10 mouse cellular contexts compared by ENCODE assay signal in genomic region chr2:95674347-95674746, GRCm38 (mm10).
DNase-seq lines count a peak whose midpoint lies in the region; ATAC-seq and TF ChIP-seq lines count a peak whose summit lies in the region.
"Had no signal": no experiment of that assay in that cellular context is flagged by ENCODE, and none has a peak within 500 bp of the region (broad histone marks: within the 10 kb centered on the region; RNA-seq: fewer than 3 reads in every experiment).

No protein-coding gene starts in this region.

- DNase-seq in forebrain, postnatal 0 days: no peak
- peak; percentile 2 for DNase-seq in left cerebral cortex, postnatal 4 days
- DNase-seq in left cerebral cortex, postnatal 36 days (ENCODE audit: low spot score in 2 of 2): no peak
- DNase-seq in embryo, embryonic 10 days (ENCODE audit: low spot score): peak; percentile 10
- DNase-seq in frontal cortex, postnatal 36 days (ENCODE audit: low spot score in 2 of 2): no peak
- DNase-seq in urinary bladder, postnatal 10 days (ENCODE audit: low spot score): no peak
- DNase-seq: heart, adult 18-20 months; thymus, adult 2 months had no signal

- intact Hi-C loops in left cerebral cortex, postnatal 4 days (cut with DNase I): no loop called here
- intact Hi-C loops in left cerebral cortex, postnatal 36 days (cut with DNase I): no loop called here

- WGBS in forebrain, postnatal 0 days: 87% methylated on average over 6 of the region's 6 CpGs
- WGBS in forebrain, embryonic 16.5 days: 86% methylated on average over 6 of the region's 6 CpGs

- no peaks in the 10 kb centered on the region for H3K27me3 ChIP-seq in forebrain, postnatal 0 days (ENCODE audit: insufficient read depth, low read length)
- no peaks in the 10 kb centered on the region for H3K27me3 ChIP-seq in forebrain, embryonic 16.5 days (replicated peaks; ENCODE audit: control insufficient read depth, insufficient read depth, low read length)
- no peaks in the 10 kb centered on the region for H3K27me3 ChIP-seq in ES-Bruce4 (ENCODE audit: control insufficient read depth, insufficient read depth, low read length, poor library complexity, severe bottlenecking)

- no peak for TF ChIP-seq POLR2A in ES-Bruce4 (IDR thresholded peaks at IDR 0.05; ENCODE audit: insufficient read depth, low read length)

- no peak for TF ChIP-seq EP300 in ES-Bruce4 (IDR thresholded peaks at IDR 0.05; ENCODE audit: insufficient read depth, low read depth, low read length)

- peak; percentile 48 for TF ChIP-seq CTCF in forebrain, postnatal 0 days (IDR thresholded peaks at IDR 0.05; ENCODE audit: low read depth)
- TF ChIP-seq CTCF in ES-Bruce4 (IDR thresholded peaks at IDR 0.05; ENCODE audit: low read depth, low read length): peak; percentile 8

- H3K36me3 ChIP-seq in forebrain, postnatal 0 days (ENCODE audit: insufficient read depth): no peaks in the 10 kb centered on the region
- no peaks in the 10 kb centered on the region for H3K36me3 ChIP-seq in forebrain, embryonic 16.5 days (ENCODE audit: control insufficient read depth, insufficient read depth)
- no peaks in the 10 kb centered on the region for H3K36me3 ChIP-seq in ES-Bruce4 (ENCODE audit: control insufficient read depth, insufficient read depth, low read length, poor library complexity, severe bottlenecking)

- H3K4me2 ChIP-seq in forebrain, postnatal 0 days (ENCODE audit: low read depth): no peak overlapping the region
- H3K4me2 ChIP-seq in forebrain, embryonic 16.5 days (ENCODE audit: low read length): no peak overlapping the region

- no peak for ATAC-seq in forebrain, postnatal 0 days
- no peak for ATAC-seq in forebrain, embryonic 16.5 days

- H3K4me3 ChIP-seq in forebrain, postnatal 0 days (ENCODE audit: low read depth, low read length): no peak overlapping the region
- no peak overlapping the region for H3K4me3 ChIP-seq in forebrain, embryonic 16.5 days (replicated peaks; ENCODE audit: low read length)
- no peak overlapping the region for H3K4me3 ChIP-seq in ES-Bruce4 (ENCODE audit: low read depth, low read length)

- no peak overlapping the region for H3K27ac ChIP-seq in forebrain, postnatal 0 days (ENCODE audit: low read depth, low read length)
- H3K27ac ChIP-seq in forebrain, embryonic 16.5 days (ENCODE audit: low read length): no peak overlapping the region
- no peak overlapping the region for H3K27ac ChIP-seq in ES-Bruce4 (ENCODE audit: insufficient read depth, low read length)

- H3K9ac ChIP-seq in forebrain, postnatal 0 days: no peak overlapping the region
- H3K9ac ChIP-seq in forebrain, embryonic 16.5 days (replicated peaks; ENCODE audit: low read depth, low read length): no peak overlapping the region
- H3K9ac ChIP-seq in ES-Bruce4 (ENCODE audit: low read depth, poor library complexity, severe bottlenecking): no peak overlapping the region

- no peaks in the 10 kb centered on the region for H3K4me1 ChIP-seq in forebrain, postnatal 0 days (ENCODE audit: insufficient read depth)
- no peaks in the 10 kb centered on the region for H3K4me1 ChIP-seq in forebrain, embryonic 16.5 days (replicated peaks; ENCODE audit: control insufficient read depth, insufficient read depth, low read length)
- no peaks in the 10 kb centered on the region for H3K4me1 ChIP-seq in ES-Bruce4 (ENCODE audit: control insufficient read depth, insufficient read depth, low read length)

- H3K9me3 ChIP-seq in forebrain, postnatal 0 days (ENCODE audit: low read length): no peaks in the 10 kb centered on the region
- H3K9me3 ChIP-seq in forebrain, embryonic 16.5 days (ENCODE audit: control insufficient read depth, low read length): no peaks in the 10 kb centered on the region
- no peaks in the 10 kb centered on the region for H3K9me3 ChIP-seq in ES-Bruce4 (replicated peaks; ENCODE audit: control insufficient read depth, insufficient read depth, low read length, poor library complexity, severe bottlenecking)

Comparison
In these comparisons a context has a peak if more than half of its experiments do, and no peak if none do; other contexts are left out.
1. DNase-seq: peak in left cerebral cortex, postnatal 4 days (single experiment) and embryo, embryonic 10 days (single experiment); none in forebrain, postnatal 0 days (single experiment), left cerebral cortex, postnatal 36 days (0 of 2), frontal cortex, postnatal 36 days (0 of 2) and urinary bladder, postnatal 10 days (single experiment).